Mouse (Mus musculus) myocyte (in vitro differentiated cells): ENCODE measurements at regions not wholly inside any gene's neighbourhood (a gene's known extent, or its start where the extent isn't known, plus 50 kb on each side); places are given as distances from the start of the nearest gene placed in this dataset.

ENCODE experiments used
- E2F4 ChIP-seq: IDR thresholded peaks from one replicate; pipeline ENCODE4 v1.6.1; 2011; ENCODE audit warnings: mild to moderate bottlenecking, control low read depth, moderate library complexity; ENCODE audit not compliant: insufficient read depth
- MYOD1 ChIP-seq, 3 experiments: IDR thresholded peaks; one replicate each; pipeline ENCODE4 v1.6.1; 2011; ENCODE audit warnings: control low read depth in 2 of 3, low read depth in 2 of 3, mild to moderate bottlenecking in 2 of 3, moderate library complexity in 1 of 3; ENCODE audit not compliant: insufficient read length in 2 of 3, control insufficient read depth in 1 of 3
- POLR2A ChIP-seq: IDR thresholded peaks from one replicate; pipeline ENCODE4 v1.6.1; 2011; ENCODE audit warnings: low read depth, mild to moderate bottlenecking, control low read depth, moderate library complexity; ENCODE audit not compliant: insufficient read length
- USF1 ChIP-seq: IDR thresholded peaks from one replicate; pipeline ENCODE4 v1.6.1; 2011; ENCODE audit warnings: low read depth, mild to moderate bottlenecking, control low read depth, moderate library complexity

- TF ChIP-seq MYOD1 (IDR thresholded peaks at IDR 0.05; ENCODE audit: control insufficient read depth in 1 of 3, insufficient read length in 2 of 3, low read depth in 2 of 3) (no peak), POLR2A (no peak), USF1 (no peak), E2F4 (no peak)
These were observed 110.2 kb upstream of the Pik3r1 start for GRCm38 (mm10) chr13:101878168-101878567.
